Mouse (Mus musculus): ENCODE results near the gene Pwp2. TPM values are rescaled to one million over a fixed set of nuclear protein-coding genes. Genes with fewer than 3 reads are reported as not detected.

Pwp2 gene
- polyA plus RNA-seq, 1 experiment from 2014 or later, result 18.4 TPM

Other genes starting within 250 kb of the Pwp2 start
- 3.7 and 6.1 TPM in 2 replicates for gene Trpm2, start 214.6 kb downstream of the Pwp2 start, polyA plus RNA-seq (2015; fragmentation: Nextera tagmentation; extraction: Ambion mirVana)
- gene 1810043G02Rik, start 206.6 kb downstream of the Pwp2 start, polyA plus RNA-seq (2015; fragmentation: Nextera tagmentation; extraction: Ambion mirVana), result 48.3 and 49.5 TPM in 2 replicates
- 127 and 128 TPM in 2 replicates for gene Pfkl, start 175.1 kb downstream of the Pwp2 start, polyA plus RNA-seq (2015; fragmentation: Nextera tagmentation; extraction: Ambion mirVana)
- gene Dnmt3l, start 143.2 kb downstream of the Pwp2 start, polyA plus RNA-seq (2015; fragmentation: Nextera tagmentation; extraction: Ambion mirVana), result not detected in 2 replicates
- 0.06 and 0.37 TPM in 2 replicates for gene Aire, start 141.5 kb downstream of the Pwp2 start, polyA plus RNA-seq (2015; fragmentation: Nextera tagmentation; extraction: Ambion mirVana)
- gene Icosl, start 115.8 kb downstream of the Pwp2 start, polyA plus RNA-seq (2015; fragmentation: Nextera tagmentation; extraction: Ambion mirVana), result 0.48 and 0.84 TPM in 2 replicates
- 22.8 and 28.7 TPM in 2 replicates for gene D10Jhu81e, start 15.4 kb downstream of the Pwp2 start, polyA plus RNA-seq (2015; fragmentation: Nextera tagmentation; extraction: Ambion mirVana)
- gene Trappc10, start 59.5 kb upstream of the Pwp2 start, polyA plus RNA-seq (2015; fragmentation: Nextera tagmentation; extraction: Ambion mirVana), result 27.2 and 29.2 TPM in 2 replicates
- 73.4 and 77.7 TPM in 2 replicates for gene Agpat3, start 167.3 kb upstream of the Pwp2 start, polyA plus RNA-seq (2015; fragmentation: Nextera tagmentation; extraction: Ambion mirVana)
- gene Rrp1, start 227.9 kb upstream of the Pwp2 start, polyA plus RNA-seq (2015; fragmentation: Nextera tagmentation; extraction: Ambion mirVana), result 419 and 432 TPM in 2 replicates
- gene Cstb, start 240.5 kb upstream of the Pwp2 start, polyA plus RNA-seq (2015; fragmentation: Nextera tagmentation; extraction: Ambion mirVana), result 83.9 and 92.7 TPM in 2 replicates

All from midbrain, embryonic 15.5 days (tissue).